Mouse (Mus musculus) gastrocnemius, adult 18-20 months (tissue): ENCODE measurements around the gene Gata3. TPM values are rescaled to one million over a fixed set of nuclear protein-coding genes. Genes with fewer than 3 reads are reported as not detected.

Source experiments
- DNase-seq: peaks from one replicate; pipeline ENCODE4 v3.0.0; 2021; ENCODE audit warnings: low spot score
- total RNA-seq, 2 experiments: library from RNA; stranded (reverse); gene quantifications; 2 replicates each; pipeline ENCODE4 v1.2.3; 2021

Gene Gata3
- total RNA-seq, 2 experiments from 2014 or later: 0.18 to 0.43 TPM

- DNase-seq: no peak
Observed at GRCm38 (mm10) chr2:9886921-9887610, 2.8 kb downstream of the Gata3 start.

GRCm38 (mm10) chr2:9886031-9886430 is 3.8 kb downstream of the Gata3 start:
- no peak for DNase-seq

GRCm38 (mm10) chr2:9885217-9885770 is 4.5 kb downstream of the Gata3 start:
- no peak for DNase-seq

- no peak for DNase-seq
Observed at GRCm38 (mm10) chr2:9884533-9885216, 5.2 kb downstream of the Gata3 start.

- no peak for DNase-seq
Observed at GRCm38 (mm10) chr2:9883803-9884532, 5.9 kb downstream of the Gata3 start.

- DNase-seq: no peak
Observed at GRCm38 (mm10) chr2:9882926-9883802, 6.7 kb downstream of the Gata3 start.

- DNase-seq: no peak
Observed at GRCm38 (mm10) chr2:9882371-9882925, 7.4 kb downstream of the Gata3 start.

- no peak for DNase-seq
Observed at GRCm38 (mm10) chr2:9881611-9882023, 8.2 kb downstream of the Gata3 start.

- no peak for DNase-seq
Observed at GRCm38 (mm10) chr2:9881051-9881591, 8.7 kb downstream of the Gata3 start, which contains the start of gene 4930412O13Rik. TSS of gene 4930412O13Rik (plus strand) at chr2:9881252.

GRCm38 (mm10) chr2:9880271-9880670 is 9.6 kb downstream of the Gata3 start:
- DNase-seq: no peak

- DNase-seq: peak; percentile 86
Observed at GRCm38 (mm10) chr2:9879493-9879892, 10.3 kb downstream of the Gata3 start.

- no peak for DNase-seq
Observed at GRCm38 (mm10) chr2:9879092-9879491, 10.7 kb downstream of the Gata3 start.

- DNase-seq: no peak
Observed at GRCm38 (mm10) chr2:9878564-9879081, 11.2 kb downstream of the Gata3 start.

- no peak for DNase-seq
Observed at GRCm38 (mm10) chr2:9877966-9878563, 11.8 kb downstream of the Gata3 start.

GRCm38 (mm10) chr2:9877326-9877690 is 12.5 kb downstream of the Gata3 start:
- DNase-seq: no peak

- no peak for DNase-seq
Observed at GRCm38 (mm10) chr2:9876621-9877325, 13.1 kb downstream of the Gata3 start.

GRCm38 (mm10) chr2:9875676-9876357 is 14.0 kb downstream of the Gata3 start:
- no peak for DNase-seq

- DNase-seq: no peak
Observed at GRCm38 (mm10) chr2:9875220-9875619, 14.6 kb downstream of the Gata3 start.
